Mouse (Mus musculus): Measurements from ENCODE around the gene C1qa. TPM values are rescaled to one million over a fixed set of nuclear protein-coding genes. Genes with fewer than 3 reads are reported as not detected.

Gene C1qa
- total and polyA plus RNA-seq, 3 experiments = 0.12 TPM; not detected in 2

GRCm38 (mm10) chr4:136855081-136855480 lies 43.5 kb downstream of the C1qa start:
- Histone ChIP-seq H3K4me3 (ENCODE audit: control insufficient read depth in 1 of 2, insufficient read depth in 1 of 2, low read depth in 2 of 2, low read length in 2 of 2) (no peak overlapping the region), H3K79me2 (ENCODE audit: control insufficient read depth, insufficient read depth, low read length, poor library complexity) (no peaks in the 10 kb centered on the region), H3K36me3 (ENCODE audit: control insufficient read depth in 1 of 2, insufficient read depth in 2 of 2, low read length in 2 of 2) (no peaks in the 10 kb centered on the region), H3K27ac (ENCODE audit: control insufficient read depth, low read depth, low read length) (no peak overlapping the region), H3K4me1 (ENCODE audit: control insufficient read depth in 1 of 2, insufficient read depth in 2 of 2, low read length in 2 of 2) (no peaks in the 10 kb centered on the region), H3K9ac (ENCODE audit: control insufficient read depth, low read depth, low read length, poor library complexity, severe bottlenecking) (no peak overlapping the region), H3K27me3 (ENCODE audit: control insufficient read depth in 1 of 2, insufficient read depth in 2 of 2, low read length in 2 of 2) (no peaks in the 10 kb centered on the region; a peak in 1 of 4 replicates), H3K9me3 (replicated peaks; ENCODE audit: insufficient read depth, low read length) (no peaks in the 10 kb centered on the region)
- TF ChIP-seq MXI1 (IDR thresholded peaks at IDR 0.05; ENCODE audit: low read depth, low read length) (no peak), SMC3 (IDR thresholded peaks at IDR 0.05; ENCODE audit: low read depth, low read length) (peak; percentile 23), BHLHE40 (IDR thresholded peaks at IDR 0.05; ENCODE audit: borderline replicate concordance, low read depth, low read length) (no peak), POLR2A (IDR thresholded peaks at IDR 0.05; ENCODE audit: control insufficient read depth in 1 of 2, insufficient read depth in 1 of 2, low read depth in 1 of 2, low read length in 2 of 2, poor library complexity in 1 of 2) (no peak), RAD21 (IDR thresholded peaks at IDR 0.05; ENCODE audit: low read depth, low read length) (no peak), ZKSCAN1 (IDR thresholded peaks at IDR 0.05; ENCODE audit: low read depth, low read length) (no peak), CHD1 (IDR thresholded peaks at IDR 0.05; ENCODE audit: low read depth, low read length) (no peak), CHD2 (IDR thresholded peaks at IDR 0.05; ENCODE audit: low read length) (no peak), MYC (IDR thresholded peaks at IDR 0.05; ENCODE audit: low read depth, low read length) (no peak), ELF1 (IDR thresholded peaks at IDR 0.05; ENCODE audit: low read depth, low read length) (no peak), USF2 (IDR thresholded peaks at IDR 0.05; ENCODE audit: borderline replicate concordance in 1 of 2, insufficient read depth in 1 of 2, low read depth in 1 of 2, low read length in 2 of 2) (no peak), NELFE (IDR thresholded peaks at IDR 0.05; ENCODE audit: low read depth, low read length) (no peak), MYB (IDR thresholded peaks at IDR 0.05; ENCODE audit: low read depth, low read length) (no peak), POLR2AphosphoS5 (IDR thresholded peaks at IDR 0.05; ENCODE audit: borderline replicate concordance, low read depth, low read length) (no peak), CTCF (IDR thresholded peaks at IDR 0.05 in 2 of 3, conservative IDR thresholded peaks at IDR 0.05 in 1 of 3; ENCODE audit: control insufficient read depth in 1 of 3, insufficient read depth in 1 of 3, low read depth in 2 of 3, low read length in 3 of 3, poor library complexity in 1 of 3, severe bottlenecking in 1 of 3) (peak; percentile 24 to 64 (median 38); a peak in 5 of 6 replicates), GABPA (IDR thresholded peaks at IDR 0.05; ENCODE audit: low read depth, low read length) (no peak)
- no peak for DNase-seq (ENCODE audit: low read depth, low spot score)

GRCm38 (mm10) chr4:136852989-136853388 lies 45.6 kb downstream of the C1qa start:
- H3K4me3 ChIP-seq (ENCODE audit: control insufficient read depth in 1 of 2, insufficient read depth in 1 of 2, low read depth in 2 of 2, low read length in 2 of 2) = no peak overlapping the region
- no peaks in the 10 kb centered on the region for H3K36me3 ChIP-seq (ENCODE audit: control insufficient read depth in 1 of 2, insufficient read depth in 2 of 2, low read length in 2 of 2)
- no peak overlapping the region for H3K27ac ChIP-seq (ENCODE audit: control insufficient read depth, low read depth, low read length)
- no peak overlapping the region for H3K9ac ChIP-seq (ENCODE audit: control insufficient read depth, low read depth, low read length, poor library complexity, severe bottlenecking)
- no peak for TF ChIP-seq ETS1 (IDR thresholded peaks at IDR 0.05; ENCODE audit: low read depth, low read length)
- TF ChIP-seq EP300 (IDR thresholded peaks at IDR 0.05; ENCODE audit: low read depth in 1 of 2, low read length in 2 of 2) = no peak
- no peaks in the 10 kb centered on the region for H3K4me1 ChIP-seq (ENCODE audit: control insufficient read depth in 1 of 2, insufficient read depth in 2 of 2, low read length in 2 of 2)
- DNase-seq (ENCODE audit: low read depth, low spot score) = no peak
- H3K79me2 ChIP-seq (ENCODE audit: control insufficient read depth, insufficient read depth, low read length, poor library complexity) = no peaks in the 10 kb centered on the region
- no peaks in the 10 kb centered on the region; a peak in 1 of 4 replicates for H3K27me3 ChIP-seq (ENCODE audit: control insufficient read depth in 1 of 2, insufficient read depth in 2 of 2, low read length in 2 of 2)
- H3K9me3 ChIP-seq (replicated peaks; ENCODE audit: insufficient read depth, low read length) = no peaks in the 10 kb centered on the region

All from MEL (cell line).